Mouse (Mus musculus) right cerebral cortex, postnatal 4 days (tissue): ENCODE data around the gene Krtap19-2.

Experiments used
- DNase-seq: peaks from one replicate; pipeline ENCODE4 v3.0.0-alpha.2; 2022

Krtap19-2 gene

GRCm38 (mm10) chr16:88874169-88874568 lies at the start of gene Krtap19-2:
Gene Krtap19-2, minus strand, starts transcription at chr16:88874269.
- DNase-seq: no peak

GRCm38 (mm10) chr16:88896357-88896756 lies 22.3 kb upstream of the Krtap19-2 start, which contains the start of gene Krtap19-5:
Gene Krtap19-5, minus strand, starts transcription at chr16:88896457.
- no peak for DNase-seq

- DNase-seq: no peak
These were observed 12.8 kb upstream of the Krtap19-2 start for GRCm38 (mm10) chr16:88886870-88887269.

- DNase-seq: no peak
These were observed 10.9 kb upstream of the Krtap19-2 start, which contains the start of gene Krtap19-4 for GRCm38 (mm10) chr16:88884989-88885388. Gene Krtap19-4, minus strand, starts transcription at chr16:88885089.

GRCm38 (mm10) chr16:88877938-88878337 lies 3.9 kb upstream of the Krtap19-2 start, which contains the start of gene Krtap19-3:
Gene Krtap19-3, minus strand, starts transcription at chr16:88878038.
- DNase-seq: no peak

GRCm38 (mm10) chr16:88869311-88869710 lies 4.8 kb downstream of the Krtap19-2 start, which contains the start of gene Krtap19-1:
Gene Krtap19-1, minus strand, starts transcription at chr16:88869411.
- no peak for DNase-seq

- DNase-seq: no peak
These were observed 9.1 kb downstream of the Krtap19-2 start for GRCm38 (mm10) chr16:88864887-88865407.

GRCm38 (mm10) chr16:88851450-88851849 lies 22.6 kb downstream of the Krtap19-2 start:
- DNase-seq: no peak

- no peak for DNase-seq
These were observed 25.5 kb downstream of the Krtap19-2 start for GRCm38 (mm10) chr16:88848558-88848957.

- DNase-seq: no peak
These were observed 26.7 kb downstream of the Krtap19-2 start for GRCm38 (mm10) chr16:88847363-88847762.

- DNase-seq: no peak
These were observed 47.1 kb downstream of the Krtap19-2 start for GRCm38 (mm10) chr16:88826978-88827377.

GRCm38 (mm10) chr16:88826095-88826652 lies 47.9 kb downstream of the Krtap19-2 start, which contains the start of gene Krtap14:
Gene Krtap14, minus strand, starts transcription at chr16:88826145.
- DNase-seq: no peak

GRCm38 (mm10) chr16:88823736-88824135 lies 50.3 kb downstream of the Krtap19-2 start:
- no peak for DNase-seq
